Mouse (Mus musculus) G1E (cell line): ENCODE measurements around the gene Mpi. TPM values are rescaled to one million over a fixed set of nuclear protein-coding genes. Genes with fewer than 3 reads are reported as not detected.

Experiments used
- ATAC-seq: 2 replicates; pipeline ENCODE4 v1.8.0; 2016; ENCODE audit warnings: mild to moderate bottlenecking; ENCODE audit not compliant: insufficient number of reproducible peaks, poor library complexity, low FRiP score, severe bottlenecking; ENCODE audit errors: extremely low read depth
- DNase-seq: peaks from one replicate; pipeline ENCODE4 v3.0.0; 2012; ENCODE audit warnings: low spot score
- H3K27me3 ChIP-seq: 2 replicates; pipeline ENCODE4 v1.6.1; 2012; ENCODE audit warnings: mild to moderate bottlenecking, low read length, inconsistent platforms; ENCODE audit not compliant: insufficient read depth
- H3K36me3 ChIP-seq: replicated peaks from 2 replicates; pipeline ENCODE3; 2012; ENCODE audit warnings: mild to moderate bottlenecking, inconsistent platforms
- H3K4me1 ChIP-seq: 2 replicates; pipeline ENCODE4 v1.6.1; 2012; ENCODE audit warnings: low read depth, low read length, inconsistent platforms, mixed read lengths; ENCODE audit not compliant: insufficient read depth
- H3K4me3 ChIP-seq: 2 replicates; pipeline ENCODE4 v1.5.1; 2012; ENCODE audit warnings: low read depth, mild to moderate bottlenecking, inconsistent platforms, low read length, moderate library complexity, mixed read lengths
- H3K9me3 ChIP-seq: replicated peaks from 2 replicates; pipeline ENCODE4 v1.6.1; 2012; ENCODE audit warnings: inconsistent platforms
- CTCF ChIP-seq: IDR thresholded peaks from 2 replicates; pipeline ENCODE4 v1.5.1; 2012; ENCODE audit warnings: low read depth, low read length, inconsistent platforms, mixed read lengths
- GATA1 ChIP-seq: IDR thresholded peaks from 2 replicates; pipeline ENCODE4 v1.6.1; 2012; ENCODE audit warnings: borderline replicate concordance, low read length, inconsistent platforms, mixed read lengths
- GATA2 ChIP-seq: IDR thresholded peaks from 2 replicates; pipeline ENCODE4 v1.6.1; 2012; ENCODE audit warnings: low read depth, low read length, inconsistent platforms, borderline replicate concordance
- POLR2AphosphoS5 ChIP-seq: IDR thresholded peaks from 2 replicates; pipeline ENCODE4 v1.6.1; 2012; ENCODE audit warnings: low read depth, low read length, inconsistent platforms; ENCODE audit not compliant: insufficient replicate concordance
- TAL1 ChIP-seq: conservative IDR thresholded peaks from 2 replicates; pipeline ENCODE4 v1.6.1; 2012; ENCODE audit warnings: low read depth, low read length, inconsistent platforms, mixed read lengths
- polyA plus RNA-seq: library from polyadenylated mRNA; stranded (reverse); fragments of >175 nt; gene quantifications from 2 replicates; pipeline ENCODE4 v1.2.3, GENCODE M21; 2012
- total RNA-seq, 2 experiments: library from RNA; stranded (forward) in 1 of 2; stranded (reverse) in 1 of 2; fragments of 200-1000 nt in 1 of 2; fragments of >200 nt in 1 of 2; fragmentation: Nextera tagmentation in 1 of 2; gene quantifications; 2 replicates each; pipeline ENCODE4 v1.2.3; 2014 to 2017

Gene Mpi
- total and polyA plus RNA-seq, 3 experiments = 4.4 to 12.5 (median 12.3) TPM

GRCm38 (mm10) chr9:57522861-57523246 is 29.7 kb downstream of the Mpi start:
- TF ChIP-seq POLR2AphosphoS5 = no peak
- TF ChIP-seq GATA1 = no peak
- no peak for TF ChIP-seq TAL1
- no peak for TF ChIP-seq CTCF
- TF ChIP-seq GATA2 = no peak
- Histone ChIP-seq H3K4me3 (peak overlapping the region; percentile 97; the same call in 1 of the 2 replicates), H3K4me1 (peaks cover 43% of the 10 kb centered on the region), H3K27me3 (no peaks in the 10 kb centered on the region), H3K36me3 (peaks cover 33% of the 10 kb centered on the region), H3K9me3 (peaks cover 4% of the 10 kb centered on the region; the same call in 1 of the 2 replicates)
- ATAC-seq = no peak
- DNase-seq = no peak

- no peak for ATAC-seq
- TF ChIP-seq CTCF (no peak), GATA2 (no peak)
- Histone ChIP-seq H3K36me3 (peaks cover 33% of the 10 kb centered on the region), H3K4me1 (peaks cover 44% of the 10 kb centered on the region), H3K9me3 (peaks cover 4% of the 10 kb centered on the region; the same call in 1 of the 2 replicates), H3K4me3 (peak overlapping the region; percentile 97), H3K27me3 (no peaks in the 10 kb centered on the region)
- no peak for DNase-seq
These were observed 30.3 kb downstream of the Mpi start for GRCm38 (mm10) chr9:57522114-57522860.

- TF ChIP-seq GATA1 (no peak), POLR2AphosphoS5 (no peak; the same call in 1 of the 2 replicates), CTCF (no peak), GATA2 (no peak), TAL1 (no peak)
- H3K36me3 ChIP-seq = peaks cover 25% of the 10 kb centered on the region
- H3K4me3 ChIP-seq = peak within 1 kb of the TSS; percentile 97
- ATAC-seq = peak; percentile 66
- H3K4me1 ChIP-seq = peaks cover 44% of the 10 kb centered on the region
- peaks cover 4% of the 10 kb centered on the region; the same call in 1 of the 2 replicates for H3K9me3 ChIP-seq
- no peaks in the 10 kb centered on the region for H3K27me3 ChIP-seq
- peak; percentile 82 for DNase-seq
These were observed 31.3 kb downstream of the Mpi start, which contains the start of gene Cox5a for GRCm38 (mm10) chr9:57521056-57521911. Cox5a (plus strand) TSS chr9:57521274.

- DNase-seq = no peak
- Histone ChIP-seq H3K4me1 (peaks cover 38% of the 10 kb centered on the region), H3K36me3 (peaks cover 19% of the 10 kb centered on the region), H3K27me3 (no peaks in the 10 kb centered on the region), H3K4me3 (peak overlapping the region; percentile 97), H3K9me3 (peaks cover 4% of the 10 kb centered on the region; the same call in 1 of the 2 replicates)
- TF ChIP-seq CTCF (no peak), GATA2 (no peak), GATA1 (no peak), TAL1 (no peak), POLR2AphosphoS5 (no peak; the same call in 1 of the 2 replicates)
- ATAC-seq = no peak; the same call in 1 of the 2 replicates
These were observed 32.0 kb downstream of the Mpi start for GRCm38 (mm10) chr9:57520375-57521055.

- TF ChIP-seq TAL1 (no peak), CTCF (peak; percentile 74)
- no peaks in the 10 kb centered on the region for H3K27me3 ChIP-seq
- DNase-seq = no peak
- peaks cover 6% of the 10 kb centered on the region for H3K36me3 ChIP-seq
- H3K4me3 ChIP-seq = no peak overlapping the region
- peaks cover 14% of the 10 kb centered on the region for H3K4me1 ChIP-seq
- peaks cover 4% of the 10 kb centered on the region; the same call in 1 of the 2 replicates for H3K9me3 ChIP-seq
- no peak for ATAC-seq
These were observed 35.5 kb downstream of the Mpi start for GRCm38 (mm10) chr9:57517113-57517512.

- ATAC-seq (no peak), DNase-seq (no peak)
- no peaks in the 10 kb centered on the region for H3K36me3 ChIP-seq
- peaks cover 38% of the 10 kb centered on the region for H3K4me1 ChIP-seq
- TF ChIP-seq GATA1 (no peak), GATA2 (no peak), TAL1 (no peak), POLR2AphosphoS5 (no peak), CTCF (no peak)
- no peaks in the 10 kb centered on the region for H3K9me3 ChIP-seq
- no peaks in the 10 kb centered on the region for H3K27me3 ChIP-seq
- no peak overlapping the region for H3K4me3 ChIP-seq
These were observed 42.0 kb downstream of the Mpi start for GRCm38 (mm10) chr9:57510577-57510976.
